Mouse (Mus musculus) forebrain, embryonic 16.5 days (tissue): Measurements from ENCODE around the gene Plbd2. TPM values are rescaled to one million over a fixed set of nuclear protein-coding genes. Genes with fewer than 3 reads are reported as not detected.

ENCODE experiments used
- ATAC-seq: fragments of 200-750 bp; cut with Nextera tagmentation; 2 replicates; pipeline ENCODE4 v1.8.0; 2017; ENCODE audit warnings: mild to moderate bottlenecking, moderate library complexity
- H3K27ac ChIP-seq: fragments of 300-500 bp; sonication (generic); 2 replicates; pipeline ENCODE4 v1.5.1; 2014; ENCODE audit warnings: low read length, control low read depth
- H3K27me3 ChIP-seq: fragments of 300-500 bp; sonication (generic); replicated peaks from 2 replicates; pipeline ENCODE4 v1.6.1; 2014; ENCODE audit warnings: low read length; ENCODE audit not compliant: control insufficient read depth, insufficient read depth
- H3K36me3 ChIP-seq: fragments of 300-500 bp; sonication (generic); 2 replicates; pipeline ENCODE4 v1.6.1; 2014; ENCODE audit not compliant: control insufficient read depth, insufficient read depth
- H3K4me1 ChIP-seq: fragments of 300-500 bp; sonication (generic); replicated peaks from 2 replicates; pipeline ENCODE4 v1.6.1; 2014; ENCODE audit warnings: low read length; ENCODE audit not compliant: control insufficient read depth, insufficient read depth
- H3K4me2 ChIP-seq: fragments of 300-500 bp; sonication (generic); 2 replicates; pipeline ENCODE4 v1.6.1; 2014; ENCODE audit warnings: mild to moderate bottlenecking, low read length, control low read depth
- H3K4me3 ChIP-seq: fragments of 300-500 bp; sonication (generic); replicated peaks from 2 replicates; pipeline ENCODE4 v1.5.1; 2014; ENCODE audit warnings: mild to moderate bottlenecking, low read length, control low read depth
- H3K9ac ChIP-seq: fragments of 300-500 bp; sonication (generic); replicated peaks from 2 replicates; pipeline ENCODE4 v1.6.1; 2014; ENCODE audit warnings: low read depth, low read length, control low read depth
- H3K9me3 ChIP-seq: fragments of 300-500 bp; sonication (generic); 2 replicates; pipeline ENCODE4 v1.6.1; 2016; ENCODE audit warnings: low read length; ENCODE audit not compliant: control insufficient read depth
- WGBS: fragments of 180-500 bp; shearing (Covaris S2); extraction: QIAGEN DNeasy Blood & Tissue Kit; methylation state at CpG from one replicate; pipeline ENCODE4 v1.1.7; 2014; 5-methylcytosine and 5-hydroxymethylcytosine counted together
- polyA plus RNA-seq: library from polyadenylated mRNA; unstranded; fragments of >200 nt; fragmentation: Nextera tagmentation; extraction: Ambion mirVana; gene quantifications from 2 replicates; pipeline ENCODE4 v1.2.1, GENCODE M21; 2015

The Plbd2 gene
- polyA plus RNA-seq, 1 experiment from 2014 or later = 22.9 TPM

DNA sequence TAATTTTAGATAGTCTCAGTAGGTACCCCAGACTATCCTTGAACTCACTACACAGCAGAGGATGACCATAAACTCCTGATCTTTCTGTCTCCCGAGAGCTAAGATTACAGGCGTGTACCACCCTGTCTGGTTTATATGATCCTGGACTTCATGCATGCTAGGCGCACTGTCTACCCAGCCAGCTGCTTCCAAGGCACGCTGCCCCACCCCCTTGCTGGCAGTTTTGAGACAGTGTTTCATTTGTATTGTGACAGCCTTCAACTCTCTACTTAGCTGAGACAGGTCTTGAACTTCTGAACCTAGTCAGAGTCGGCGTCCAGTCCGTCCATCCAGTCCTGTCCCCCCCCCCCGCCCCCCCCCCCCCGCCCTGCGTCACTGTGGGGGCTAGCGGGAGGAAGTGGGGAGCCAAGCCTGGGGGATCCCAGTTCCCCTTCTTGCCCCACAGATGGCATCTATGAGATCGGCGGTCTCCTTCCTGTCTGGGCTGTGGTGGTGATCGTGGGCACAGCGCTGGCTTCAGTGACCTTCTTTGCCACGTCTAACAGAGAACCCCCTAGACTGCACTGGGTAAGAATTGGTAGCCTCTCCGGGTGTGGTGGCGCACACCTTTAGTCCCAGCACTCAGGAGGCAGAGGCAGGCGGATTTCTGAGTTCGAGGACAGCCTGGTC is 24.0 kb upstream of the Plbd2 start:
- H3K27me3 ChIP-seq = no peaks in the 10 kb centered on the region
- no peak overlapping the region for H3K9ac ChIP-seq
- no peaks in the 10 kb centered on the region for H3K4me1 ChIP-seq
- ATAC-seq = no peak
- whole genome bisulfite sequencing = 91% methylated on average over 16 of the region's 20 CpGs
- no peak overlapping the region for H3K4me2 ChIP-seq
- no peak overlapping the region for H3K27ac ChIP-seq
- H3K36me3 ChIP-seq = no peaks in the 10 kb centered on the region
- no peaks in the 10 kb centered on the region for H3K9me3 ChIP-seq
- no peak overlapping the region for H3K4me3 ChIP-seq

DNA sequence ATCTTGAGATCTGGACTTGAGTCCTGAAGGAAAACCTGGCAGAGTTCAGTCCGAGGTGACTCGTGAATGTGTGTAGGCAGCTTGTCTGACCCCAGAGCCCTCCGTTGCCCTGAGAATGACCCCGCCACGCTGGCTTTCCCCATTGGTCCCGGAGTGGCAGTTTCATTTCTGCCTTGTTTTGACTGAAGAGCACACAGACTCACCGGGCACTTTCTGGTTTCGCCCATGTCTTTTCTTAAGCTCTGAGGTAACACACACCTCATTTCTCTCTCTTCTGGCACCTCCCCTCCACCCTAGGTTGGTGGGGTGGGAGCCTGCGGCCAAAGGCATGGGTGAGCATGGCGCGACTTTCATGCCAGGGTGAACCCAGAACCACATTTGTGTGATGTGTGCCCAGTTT is 22.9 kb upstream of the Plbd2 start:
- Histone ChIP-seq H3K27ac (no peak overlapping the region), H3K4me3 (no peak overlapping the region), H3K27me3 (no peaks in the 10 kb centered on the region), H3K36me3 (no peaks in the 10 kb centered on the region), H3K4me1 (no peaks in the 10 kb centered on the region), H3K9ac (no peak overlapping the region), H3K4me2 (no peak overlapping the region), H3K9me3 (no peaks in the 10 kb centered on the region)
- WGBS = 84% methylated on average over 11 of the region's 11 CpGs
- ATAC-seq = no peak

DNA sequence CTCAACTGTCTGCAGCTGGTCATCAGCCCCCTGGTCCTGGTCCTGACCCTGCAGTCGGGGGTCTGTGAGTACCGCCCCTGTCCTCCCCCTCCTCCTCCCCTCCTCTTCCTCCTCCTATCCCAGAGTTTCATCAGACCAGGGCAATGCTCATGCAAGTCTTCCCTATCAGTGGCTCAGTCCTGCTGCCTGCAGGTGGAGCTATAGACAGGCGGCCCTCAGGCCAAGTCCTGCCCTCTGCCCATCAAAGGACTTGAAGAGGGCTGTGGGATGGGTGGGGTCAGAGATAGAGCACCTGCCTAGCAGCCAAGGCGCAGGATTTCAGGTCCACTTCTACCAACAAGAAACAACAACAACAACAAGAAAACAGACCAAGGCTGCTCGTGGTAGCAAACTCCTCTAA is 22.3 kb upstream of the Plbd2 start:
- 47% methylated on average over 5 of the region's 5 CpGs for WGBS
- H3K27me3 ChIP-seq = no peaks in the 10 kb centered on the region
- no peaks in the 10 kb centered on the region for H3K9me3 ChIP-seq
- no peak overlapping the region for H3K4me3 ChIP-seq
- no peak for ATAC-seq
- no peak overlapping the region for H3K9ac ChIP-seq
- no peak overlapping the region for H3K4me2 ChIP-seq
- no peaks in the 10 kb centered on the region for H3K36me3 ChIP-seq
- no peaks in the 10 kb centered on the region for H3K4me1 ChIP-seq
- H3K27ac ChIP-seq = no peak overlapping the region

DNA sequence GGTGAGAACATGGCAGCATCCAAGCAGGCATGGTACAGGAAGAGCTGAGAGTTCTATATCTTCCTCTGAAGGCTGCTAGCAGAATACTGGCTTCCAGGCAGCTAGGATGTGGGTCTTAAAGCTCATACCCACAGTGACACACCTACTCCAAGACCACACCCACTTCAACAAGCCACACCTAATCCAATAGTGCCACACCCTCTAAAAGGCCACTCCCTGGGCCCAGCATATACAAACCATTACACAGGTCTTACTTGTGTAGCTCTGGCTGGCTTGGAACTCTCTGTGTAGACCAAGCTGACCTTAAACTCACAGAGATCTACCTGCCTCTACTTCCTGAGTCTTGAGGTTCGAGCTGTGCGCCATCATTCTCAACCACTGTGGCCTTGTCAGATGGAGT is 21.3 kb upstream of the Plbd2 start:
- no peaks in the 10 kb centered on the region for H3K9me3 ChIP-seq
- no peak overlapping the region for H3K4me3 ChIP-seq
- no peak overlapping the region for H3K27ac ChIP-seq
- H3K4me1 ChIP-seq = no peaks in the 10 kb centered on the region
- WGBS = 94% methylated on average over 2 of the region's 2 CpGs
- no peaks in the 10 kb centered on the region for H3K27me3 ChIP-seq
- no peaks in the 10 kb centered on the region for H3K36me3 ChIP-seq
- H3K4me2 ChIP-seq = no peak overlapping the region
- H3K9ac ChIP-seq = no peak overlapping the region
- no peak for ATAC-seq

DNA sequence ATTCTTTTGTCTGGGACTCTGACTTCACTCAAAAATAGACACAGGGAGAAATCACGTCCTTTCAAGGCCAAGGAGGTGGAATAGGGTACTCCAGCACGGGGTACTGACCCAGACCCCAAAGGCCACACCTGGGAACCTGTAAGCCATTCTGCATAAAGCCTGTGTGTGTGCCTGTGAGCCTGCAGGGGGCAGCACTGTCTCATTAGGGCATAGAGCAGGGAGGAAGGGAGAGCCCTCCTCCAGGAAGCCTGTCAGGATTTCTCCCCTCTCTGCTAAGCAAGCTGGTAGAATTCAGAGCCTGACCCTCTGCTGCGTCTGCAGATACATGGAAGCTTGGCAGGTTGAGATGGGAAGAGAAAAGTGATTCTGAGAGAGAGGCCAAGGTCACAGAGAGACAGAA is 19.2 kb upstream of the Plbd2 start:
- H3K9ac ChIP-seq = no peak overlapping the region
- ATAC-seq = no peak
- no peak overlapping the region for H3K27ac ChIP-seq
- H3K9me3 ChIP-seq = no peaks in the 10 kb centered on the region
- H3K4me1 ChIP-seq = no peaks in the 10 kb centered on the region
- no peaks in the 10 kb centered on the region for H3K36me3 ChIP-seq
- WGBS = 76% methylated on average over 3 of the region's 3 CpGs
- no peaks in the 10 kb centered on the region for H3K27me3 ChIP-seq
- no peak overlapping the region for H3K4me3 ChIP-seq
- no peak overlapping the region for H3K4me2 ChIP-seq

DNA sequence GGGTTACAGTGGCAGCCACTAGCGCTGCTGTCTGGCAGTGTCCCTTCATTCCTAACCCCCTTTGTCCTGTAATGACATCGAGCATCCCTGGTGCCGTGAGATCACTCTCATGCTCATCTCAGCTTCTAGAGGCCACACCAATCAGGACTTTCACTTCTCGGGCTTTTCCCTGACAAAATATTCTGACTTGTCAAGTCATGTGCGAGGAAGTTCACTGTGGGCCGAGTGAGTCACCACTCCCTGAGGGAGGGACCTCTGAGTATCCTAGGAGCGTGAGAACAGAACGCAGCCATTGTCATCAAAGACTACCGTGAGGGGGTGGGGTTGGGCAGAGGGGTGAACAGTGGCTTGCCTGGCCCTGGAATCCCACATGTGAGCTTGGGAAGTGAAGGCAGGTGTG is 14.1 kb upstream of the Plbd2 start:
- no peaks in the 10 kb centered on the region for H3K9me3 ChIP-seq
- 0 out of 2 replicates have a peak, but pooled peaks cover 5% of the 10 kb centered on the region for H3K4me1 ChIP-seq
- no peaks in the 10 kb centered on the region for H3K27me3 ChIP-seq
- WGBS = 48% methylated on average over 9 of the region's 9 CpGs
- H3K36me3 ChIP-seq = no peaks in the 10 kb centered on the region
- H3K9ac ChIP-seq = no peak overlapping the region
- H3K4me2 ChIP-seq = no peak overlapping the region
- no peak for ATAC-seq
- no peak overlapping the region for H3K4me3 ChIP-seq
- H3K27ac ChIP-seq = no peak overlapping the region

DNA sequence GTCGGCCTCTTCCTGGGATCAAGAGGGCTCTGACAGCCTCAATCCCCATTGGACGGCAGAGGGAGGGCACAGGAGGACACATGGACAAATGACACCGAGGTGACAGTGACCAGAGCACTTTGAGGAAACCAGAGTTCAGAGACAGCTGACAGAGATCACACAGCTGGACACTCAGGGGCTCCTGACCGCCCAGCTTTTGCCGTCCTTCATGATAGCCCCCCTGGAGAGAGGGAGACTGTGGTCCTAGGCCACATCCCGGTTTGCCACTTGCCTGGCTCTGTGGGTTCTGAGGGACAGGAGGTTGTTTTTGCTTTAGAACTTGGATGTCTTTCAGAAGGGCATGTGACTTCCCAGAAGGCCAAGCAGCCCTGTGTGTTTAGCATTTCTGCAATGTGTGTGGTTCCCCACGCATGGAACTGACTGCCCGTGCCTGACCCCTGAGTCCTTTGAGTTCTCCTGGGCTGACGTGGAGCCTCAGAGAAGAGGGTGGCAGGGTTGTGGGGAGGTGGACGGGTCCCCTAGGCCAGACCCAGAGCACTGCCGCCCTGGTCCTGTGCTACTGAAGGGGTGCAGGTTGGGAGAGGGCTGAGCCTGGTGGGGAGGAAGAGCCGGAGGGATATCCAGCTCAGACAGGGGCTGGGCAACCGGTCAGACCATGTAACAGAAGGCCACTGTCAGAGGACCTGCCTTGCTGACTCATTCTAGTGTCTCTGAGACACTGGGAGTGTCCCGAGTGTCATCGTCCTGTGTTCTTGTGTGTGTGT is 13.0 kb upstream of the Plbd2 start:
- Histone ChIP-seq H3K4me2 (no peak overlapping the region), H3K9ac (no peak overlapping the region), H3K4me1 (peaks cover 5% of the 10 kb centered on the region; the same call in 1 of the 2 replicates), H3K27ac (no peak overlapping the region), H3K4me3 (no peak overlapping the region), H3K9me3 (no peaks in the 10 kb centered on the region), H3K36me3 (no peaks in the 10 kb centered on the region), H3K27me3 (peaks cover 5% of the 10 kb centered on the region)
- ATAC-seq = no peak
- 70% methylated on average over 15 of the region's 15 CpGs for WGBS

DNA sequence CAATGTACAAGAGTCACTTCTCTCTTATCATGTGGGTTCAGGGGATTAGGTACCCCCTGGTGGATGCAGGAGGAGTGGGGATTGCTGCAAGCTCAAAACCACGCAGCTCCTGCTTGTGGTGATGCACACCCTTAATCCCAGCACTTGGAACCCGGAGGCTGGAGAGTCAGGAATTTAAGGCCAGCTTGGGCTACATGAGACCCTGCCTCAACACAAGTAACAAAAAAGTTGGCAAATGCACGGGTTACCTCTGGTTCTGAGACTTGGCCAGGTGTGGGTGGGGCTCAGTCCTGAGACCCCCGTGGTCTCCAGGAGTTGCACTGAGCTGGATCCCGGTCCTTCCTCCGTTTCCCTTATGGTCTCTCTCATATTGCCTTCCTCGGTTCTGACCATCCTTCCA is 12.0 kb upstream of the Plbd2 start:
- no peak for ATAC-seq
- peaks cover 14% of the 10 kb centered on the region for H3K4me1 ChIP-seq
- H3K27me3 ChIP-seq = peaks cover 7% of the 10 kb centered on the region
- WGBS = 71% methylated on average over 7 of the region's 7 CpGs
- H3K9ac ChIP-seq = no peak overlapping the region
- no peak overlapping the region for H3K4me2 ChIP-seq
- no peak overlapping the region for H3K27ac ChIP-seq
- no peak overlapping the region for H3K4me3 ChIP-seq
- H3K9me3 ChIP-seq = no peaks in the 10 kb centered on the region
- no peaks in the 10 kb centered on the region for H3K36me3 ChIP-seq

DNA sequence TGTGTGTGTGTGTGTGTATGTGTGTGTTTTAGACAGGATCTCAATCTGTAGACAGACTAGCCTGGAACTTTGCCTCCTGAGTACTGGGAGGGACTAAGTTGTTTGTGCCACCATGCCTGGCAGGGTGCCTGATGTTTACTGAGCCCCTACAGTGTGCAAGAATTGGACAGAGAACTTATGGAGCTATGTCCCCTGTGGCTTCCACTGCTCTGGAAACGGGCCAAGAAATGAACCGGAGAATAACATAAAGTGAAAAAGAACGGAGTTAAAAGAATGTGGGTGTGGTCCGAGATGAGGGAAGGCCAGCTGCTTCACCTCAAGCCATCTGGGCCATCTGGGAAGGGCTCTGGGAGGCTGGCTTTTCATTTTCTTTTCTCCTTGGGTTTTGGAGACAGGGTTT is 11.3 kb upstream of the Plbd2 start:
- H3K4me2 ChIP-seq = no peak overlapping the region
- no peak for ATAC-seq
- 16% methylated on average over 4 of the region's 4 CpGs for WGBS
- no peak overlapping the region for H3K9ac ChIP-seq
- no peak overlapping the region for H3K4me3 ChIP-seq
- H3K36me3 ChIP-seq = no peaks in the 10 kb centered on the region
- H3K27ac ChIP-seq = no peak overlapping the region
- H3K27me3 ChIP-seq = peaks cover 7% of the 10 kb centered on the region
- peaks cover 14% of the 10 kb centered on the region for H3K4me1 ChIP-seq
- no peaks in the 10 kb centered on the region for H3K9me3 ChIP-seq
